Mouse (Mus musculus): ENCODE data around the gene Bax. TPM values are rescaled to one million over a fixed set of nuclear protein-coding genes. Genes with fewer than 3 reads are reported as not detected.

Bax gene
- 109 and 142 TPM in 2 replicates for polyA plus RNA-seq (2012; rRNA removed)

GRCm38 (mm10) chr7:45466283-45467089 lies at the start of gene Bax:
Gene Bax (minus strand): TSS chr7:45466898.

GRCm38 (mm10) chr7:45509912-45510787 lies 43.5 kb upstream of the Bax start, which contains the start of gene Nucb1:
Gene Nucb1 (minus strand): TSS chr7:45510406.

DNA sequence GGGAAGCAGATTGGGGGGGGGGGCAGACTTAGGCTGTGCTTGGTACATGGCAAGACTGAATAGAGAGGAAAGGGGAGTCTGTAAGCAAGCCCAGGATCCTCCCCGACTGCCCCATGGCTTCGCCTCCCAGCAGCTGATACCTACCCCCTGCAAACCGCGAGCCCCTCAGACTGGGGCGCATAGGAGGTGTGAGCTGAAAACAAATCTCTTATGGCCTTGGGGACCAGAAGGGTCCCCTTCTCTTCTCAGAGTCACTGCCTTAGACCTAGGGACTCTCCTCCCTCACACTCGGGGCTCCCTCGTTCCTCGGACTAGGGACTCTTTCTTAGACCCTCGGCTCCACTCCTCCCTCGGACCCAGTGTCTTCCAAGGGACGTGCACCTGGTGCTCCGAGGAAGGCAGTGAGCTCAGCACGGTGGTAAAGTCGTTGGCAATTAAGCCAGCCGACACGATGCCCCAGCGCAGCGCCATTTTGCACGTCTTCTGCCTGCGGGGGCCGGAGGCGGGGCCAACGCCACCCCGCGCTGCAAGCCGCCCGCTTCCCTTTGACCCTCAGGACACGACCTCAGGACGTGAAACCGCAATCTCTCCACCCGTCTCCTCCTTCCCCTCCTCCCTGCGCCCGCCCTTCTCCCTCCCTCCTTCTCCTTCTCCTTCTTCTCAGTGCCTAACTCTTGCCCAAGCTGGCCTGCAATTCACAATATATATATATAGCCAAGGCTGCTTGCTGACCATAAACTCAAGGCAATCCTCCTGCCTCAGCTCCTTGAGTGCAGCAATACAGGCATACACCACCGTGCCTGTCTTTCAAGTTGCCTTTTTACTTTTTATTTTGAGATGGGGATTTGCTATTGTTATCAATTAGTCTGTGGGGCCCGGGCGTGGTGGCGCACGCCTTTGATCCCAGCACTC lies 21.9 kb upstream of the Bax start, which contains the start of gene Dhdh:
Dhdh (minus strand) TSS at position 513 of the 912 bp plus-strand sequence.

DNA sequence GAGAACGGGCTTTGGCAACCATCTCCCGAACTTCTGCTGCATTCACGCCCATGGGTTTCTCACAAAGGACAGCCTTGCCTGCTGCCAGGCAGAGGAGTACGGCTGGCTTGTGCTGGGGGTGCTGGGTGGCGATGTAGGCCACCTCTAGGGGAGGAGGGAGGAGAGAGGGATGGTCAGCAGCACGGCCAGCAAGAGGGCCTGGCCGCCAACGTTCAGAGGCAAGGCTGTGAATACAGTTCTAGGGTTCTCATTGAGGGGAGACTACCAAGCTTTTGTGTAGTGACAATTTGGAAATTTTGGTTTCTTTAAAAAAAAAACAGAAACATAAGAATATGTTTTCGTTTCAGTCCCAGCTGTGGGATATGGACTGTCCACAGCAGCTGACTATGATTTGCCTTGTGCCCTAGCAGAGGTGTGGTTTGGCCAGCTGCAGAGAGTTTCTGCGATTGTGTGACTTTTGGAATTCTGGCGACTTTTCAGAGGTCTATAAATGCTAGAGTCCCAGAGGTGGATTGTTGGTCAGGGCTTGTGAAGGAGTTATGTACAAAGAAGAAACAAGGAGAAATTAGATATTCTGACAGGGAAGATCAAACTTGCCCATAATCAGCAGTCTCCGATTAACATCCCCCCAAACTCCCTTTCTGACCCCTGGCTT lies 20.2 kb upstream of the Bax start, which contains the start of gene Gm45808:
Gm45808 (minus strand) TSS at position 51 of the 655 bp plus-strand sequence.

GRCm38 (mm10) chr7:45481374-45481927 lies 14.8 kb upstream of the Bax start, which contains the start of gene Tulp2:
Gene Tulp2 (plus strand): TSS chr7:45481877.

DNA sequence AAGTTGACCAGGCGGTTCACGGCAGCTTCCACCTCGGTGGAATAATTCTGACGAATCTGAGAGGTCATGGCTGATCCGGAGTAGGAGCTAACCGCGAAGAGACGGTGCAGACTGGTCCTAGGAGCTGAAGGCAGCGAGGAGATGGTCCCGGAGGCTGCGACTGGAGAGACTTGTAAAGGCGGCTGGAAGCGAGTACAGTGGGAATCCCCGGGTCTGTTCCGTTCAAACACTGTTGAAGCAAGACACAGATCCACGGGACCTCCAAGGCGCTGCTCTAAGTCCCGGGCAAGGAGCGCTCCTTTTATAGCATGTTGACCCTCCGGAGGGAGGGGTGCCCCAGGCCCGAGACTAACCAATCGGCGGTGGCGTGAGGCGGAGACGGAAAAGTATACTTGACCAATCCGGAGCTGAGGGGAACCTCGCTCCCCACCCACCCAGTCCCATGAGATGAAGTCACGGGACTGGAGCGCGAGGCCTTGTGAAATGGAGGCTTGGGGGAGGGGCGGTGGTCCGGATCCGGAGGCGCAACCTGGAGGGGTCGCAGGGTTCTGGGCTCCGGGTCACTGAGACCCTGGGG lies 7.0 kb downstream of the Bax start, which contains the start of gene Ftl1:
Ftl1 (minus strand) TSS at position 321 of the 577 bp plus-strand sequence.

GRCm38 (mm10) chr7:45437521-45438276 lies 29.0 kb downstream of the Bax start, which contains the start of gene Ruvbl2:
Gene Ruvbl2 (minus strand): TSS chr7:45438096.

DNA sequence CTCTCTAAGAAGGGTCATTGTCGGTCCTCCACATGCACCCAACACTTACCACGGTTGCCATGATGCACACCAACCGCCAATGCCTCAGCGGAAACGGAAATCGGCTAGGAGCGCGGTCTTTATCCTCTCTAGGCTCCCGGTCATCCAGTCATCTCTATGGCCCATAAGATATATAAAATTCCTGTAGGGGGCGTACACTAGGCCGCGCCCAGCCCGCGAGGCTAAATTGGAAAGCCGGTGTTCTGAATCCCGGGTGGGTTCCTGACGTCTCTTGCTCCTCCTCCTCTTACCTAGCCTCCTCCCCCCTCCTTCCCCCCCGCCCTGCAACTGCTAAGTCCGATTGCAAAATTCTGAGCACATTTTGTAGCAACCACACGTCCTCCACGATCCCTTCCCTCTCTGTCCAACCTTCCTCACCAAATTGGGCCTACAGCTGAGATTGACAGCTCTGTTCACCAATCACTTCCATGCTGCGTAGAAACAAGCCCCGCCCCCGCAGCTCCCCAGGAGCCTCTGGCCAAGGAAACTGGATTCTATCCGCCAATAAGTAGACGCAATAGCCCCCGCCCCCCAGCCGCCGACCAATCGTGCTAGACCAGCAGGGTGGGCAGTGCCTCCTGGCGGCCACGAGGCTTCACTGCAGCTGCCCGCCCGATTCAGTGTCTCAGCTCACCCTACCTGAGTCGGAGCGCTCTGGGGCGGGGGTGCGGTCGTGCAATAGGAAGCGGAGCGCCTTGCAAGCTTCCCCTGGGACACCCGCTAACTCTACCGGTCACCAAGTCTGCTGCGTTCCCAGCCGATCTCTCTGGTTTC lies 32.3 kb downstream of the Bax start, which contains the start of gene Gys1:
Gys1 (plus strand) TSS at position 642 of the 813 bp plus-strand sequence.

DNA sequence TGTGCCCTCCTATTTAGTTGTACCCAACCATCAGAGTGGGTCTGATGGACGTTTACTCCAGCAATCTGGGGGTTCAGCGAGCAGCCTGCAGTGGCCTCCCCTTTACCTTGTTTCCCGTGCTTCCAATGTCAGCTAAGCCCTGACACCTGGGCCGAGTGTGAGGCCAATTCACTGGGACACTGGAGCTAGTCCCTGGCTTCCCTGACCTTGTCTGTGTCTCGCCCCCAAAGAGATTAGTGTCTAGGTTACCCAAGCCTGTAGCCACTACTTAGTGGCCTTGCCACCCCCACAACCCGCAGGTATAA lies 46.1 kb downstream of the Bax start, which contains the start of gene Lhb:
Lhb (plus strand) TSS at position 206 of the 305 bp plus-strand sequence.

DNA sequence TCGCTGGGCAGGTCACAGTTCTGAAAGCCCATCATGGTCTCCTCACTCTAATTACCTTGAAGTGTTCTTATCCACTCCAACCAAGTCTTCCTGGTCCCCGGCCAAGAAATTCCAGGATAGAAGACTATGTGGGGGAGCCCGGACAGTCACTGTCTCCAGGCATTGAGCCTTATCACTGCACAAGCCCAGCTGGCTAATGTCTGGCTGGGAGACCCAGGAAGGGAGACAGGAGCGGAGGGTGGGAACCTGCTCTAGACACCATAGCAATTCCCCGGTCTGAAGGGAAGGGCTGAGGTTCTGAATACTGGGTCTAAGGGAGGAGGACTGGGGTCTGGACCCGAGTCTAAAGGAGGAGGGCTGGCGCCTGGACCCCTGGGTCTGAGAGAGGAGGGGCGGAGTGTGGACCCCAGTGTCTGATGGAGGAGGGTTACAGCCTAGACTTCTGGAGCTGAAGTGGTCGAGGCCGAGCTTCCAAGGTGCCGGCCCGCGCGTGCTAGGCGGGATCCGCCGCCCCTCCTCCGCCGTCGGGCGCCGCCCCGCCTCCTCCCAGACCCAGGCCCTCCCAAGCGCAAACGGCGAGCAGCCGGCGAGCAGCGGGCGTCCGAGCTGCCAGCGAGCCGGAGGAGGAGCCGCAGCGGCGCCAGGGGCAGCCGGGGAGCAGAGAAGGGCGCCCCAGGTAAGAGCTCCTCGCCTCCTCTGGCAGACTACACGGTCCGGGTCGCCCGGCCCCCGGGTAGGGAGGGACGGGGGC lies 53.4 kb downstream of the Bax start, which contains the start of gene Ntf5:
Ntf5 (plus strand) TSS at position 583 of the 751 bp plus-strand sequence.

Other genes with a start within 250 kb of the Bax start
- 34.3 and 38.4 TPM in 2 replicates for gene Cd37, start 227.8 kb downstream of the Bax start, polyA plus RNA-seq (2012; rRNA removed)
- gene Slc6a16, start 225.8 kb downstream of the Bax start, polyA plus RNA-seq (2012; rRNA removed): not detected in 2 replicates
- not detected in 2 replicates for gene Slc6a21, start 189.4 kb downstream of the Bax start, polyA plus RNA-seq (2012; rRNA removed)
- 204 and 260 TPM in 2 replicates for gene Trpm4, start 133.1 kb downstream of the Bax start, polyA plus RNA-seq (2012; rRNA removed)
- 0.21 and 0.75 TPM in 2 replicates for gene Hrc, start 131.6 kb downstream of the Bax start, polyA plus RNA-seq (2012; rRNA removed)
- gene Ppfia3, start 99.9 kb downstream of the Bax start, polyA plus RNA-seq (2012; rRNA removed): 103 and 110 TPM in 2 replicates
- gene Lin7b, start 96.3 kb downstream of the Bax start, polyA plus RNA-seq (2012; rRNA removed): 4.7 and 8.2 TPM in 2 replicates
- 207 and 209 TPM in 2 replicates for gene Snrnp70, start 71.2 kb downstream of the Bax start, polyA plus RNA-seq (2012; rRNA removed)
- 0.08 and 0.09 TPM in 2 replicates for gene Kcna7, start 61.2 kb downstream of the Bax start, polyA plus RNA-seq (2012; rRNA removed)
- gene Ntf5, start 53.2 kb downstream of the Bax start, polyA plus RNA-seq (2012; rRNA removed): 0.21 and 0.22 TPM in 2 replicates
- not detected in 2 replicates for gene Lhb, start 46.1 kb downstream of the Bax start, polyA plus RNA-seq (2012; rRNA removed)
- gene Gys1, start 32.1 kb downstream of the Bax start, polyA plus RNA-seq (2012; rRNA removed): 33.2 and 35.8 TPM in 2 replicates
- gene Ruvbl2, start 28.8 kb downstream of the Bax start, polyA plus RNA-seq (2012; rRNA removed): 65.6 and 70.4 TPM in 2 replicates
- gene Ftl1, start 7.0 kb downstream of the Bax start, polyA plus RNA-seq (2012; rRNA removed): 2,990 and 3,309 TPM in 2 replicates
- gene Tulp2, start 15.0 kb upstream of the Bax start, polyA plus RNA-seq (2012; rRNA removed): 0.12 and 0.19 TPM in 2 replicates
- 0.57 TPM in 1 of 2 replicates, not detected in the other for gene Gm45808, start 19.9 kb upstream of the Bax start, polyA plus RNA-seq (2012; rRNA removed)
- gene Dhdh, start 21.9 kb upstream of the Bax start, polyA plus RNA-seq (2012; rRNA removed): 0.93 and 0.98 TPM in 2 replicates
- 833 and 896 TPM in 2 replicates for gene Nucb1, start 43.5 kb upstream of the Bax start, polyA plus RNA-seq (2012; rRNA removed)
- gene Ppp1r15a, start 59.4 kb upstream of the Bax start, polyA plus RNA-seq (2012; rRNA removed): 27.9 and 31.0 TPM in 2 replicates
- 9.0 and 9.3 TPM in 2 replicates for gene Plekha4, start 59.4 kb upstream of the Bax start, polyA plus RNA-seq (2012; rRNA removed)
- gene Hsd17b14, start 88.0 kb upstream of the Bax start, polyA plus RNA-seq (2012; rRNA removed): 4.5 and 7.4 TPM in 2 replicates
- 55.8 and 58.0 TPM in 2 replicates for gene Bcat2, start 103.3 kb upstream of the Bax start, polyA plus RNA-seq (2012; rRNA removed)
- 0.16 and 0.57 TPM in 2 replicates for gene Fgf21, start 148.6 kb upstream of the Bax start, polyA plus RNA-seq (2012; rRNA removed)
- gene Fut1, start 150.4 kb upstream of the Bax start, polyA plus RNA-seq (2012; rRNA removed): 1.8 and 2.4 TPM in 2 replicates
- gene Izumo1, start 154.9 kb upstream of the Bax start, polyA plus RNA-seq (2012; rRNA removed): 0.23 and 0.32 TPM in 2 replicates
- 8.1 and 12.7 TPM in 2 replicates for gene Rasip1, start 160.6 kb upstream of the Bax start, polyA plus RNA-seq (2012; rRNA removed)
- 1.3 and 2.5 TPM in 2 replicates for gene Mamstr, start 173.1 kb upstream of the Bax start, polyA plus RNA-seq (2012; rRNA removed)
- gene Fut2, start 199.5 kb upstream of the Bax start, polyA plus RNA-seq (2012; rRNA removed): 145 and 187 TPM in 2 replicates
- gene Ntn5, start 217.1 kb upstream of the Bax start, polyA plus RNA-seq (2012; rRNA removed): 5.1 and 17.7 TPM in 2 replicates
- gene Sec1, start 227.5 kb upstream of the Bax start, polyA plus RNA-seq (2012; rRNA removed): 0.63 and 0.67 TPM in 2 replicates
- gene Car11, start 232.9 kb upstream of the Bax start, polyA plus RNA-seq (2012; rRNA removed): 9.5 and 19.2 TPM in 2 replicates
- 29.4 and 35.9 TPM in 2 replicates for gene Dbp, start 238.2 kb upstream of the Bax start, polyA plus RNA-seq (2012; rRNA removed)
- gene Rpl18, start 248.6 kb upstream of the Bax start, polyA plus RNA-seq (2012; rRNA removed): 2,262 and 2,660 TPM in 2 replicates

All from colon, adult 2 months (tissue).